Mouse (Mus musculus): ENCODE results near the gene Nfib. TPM values are rescaled to one million over a fixed set of nuclear protein-coding genes. Genes with fewer than 3 reads are reported as not detected.

Gene Nfib
- total and polyA plus RNA-seq, 3 experiments = 0.16 TPM; not detected in 2

DNA sequence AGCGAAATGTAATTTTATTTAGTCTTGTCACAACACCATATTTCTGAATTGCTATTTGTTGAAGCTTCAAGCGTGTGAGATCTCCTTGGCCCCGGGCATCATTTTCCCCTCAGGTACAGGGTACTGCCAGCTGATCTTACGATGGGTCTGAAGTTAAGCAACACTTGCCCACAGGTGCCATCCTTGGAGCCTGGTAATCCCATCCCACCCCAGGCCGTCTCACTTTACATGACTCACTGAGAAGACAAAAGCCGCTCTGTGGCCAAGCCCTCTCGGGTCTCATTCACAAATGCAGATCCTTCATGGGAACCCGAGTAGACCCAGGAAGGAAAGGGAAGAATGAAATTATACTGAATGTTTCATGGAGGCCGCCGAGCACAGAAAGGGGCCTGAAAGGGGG lies 18.5 kb upstream of the Nfib start:
- Histone ChIP-seq H3K36me3 (replicated peaks) (no peaks in the 10 kb centered on the region), H3K4me1 (ENCODE audit: insufficient read depth, low read depth, low read length) (no peaks in the 10 kb centered on the region), H3K9me3 (replicated peaks) (peaks cover 13% of the 10 kb centered on the region), H3K27me3 (ENCODE audit: insufficient read depth, low read length) (no peaks in the 10 kb centered on the region), H3K4me3 (ENCODE audit: low read depth, low read length) (no peak overlapping the region)
- DNase-seq (ENCODE audit: low spot score) = no peak
- TF ChIP-seq POLR2AphosphoS5 (IDR thresholded peaks at IDR 0.05; ENCODE audit: insufficient replicate concordance, low read depth, low read length) (no peak), TAL1 (conservative IDR thresholded peaks at IDR 0.05; ENCODE audit: low read depth, low read length) (no peak), GATA1 (IDR thresholded peaks at IDR 0.05; ENCODE audit: borderline replicate concordance, low read length) (no peak), CTCF (IDR thresholded peaks at IDR 0.05; ENCODE audit: low read depth, low read length) (no peak), GATA2 (IDR thresholded peaks at IDR 0.05; ENCODE audit: borderline replicate concordance, low read depth, low read length) (no peak)
- ATAC-seq (ENCODE audit: extremely low read depth, insufficient number of reproducible peaks, low FRiP score, poor library complexity, severe bottlenecking) = no peak

DNA sequence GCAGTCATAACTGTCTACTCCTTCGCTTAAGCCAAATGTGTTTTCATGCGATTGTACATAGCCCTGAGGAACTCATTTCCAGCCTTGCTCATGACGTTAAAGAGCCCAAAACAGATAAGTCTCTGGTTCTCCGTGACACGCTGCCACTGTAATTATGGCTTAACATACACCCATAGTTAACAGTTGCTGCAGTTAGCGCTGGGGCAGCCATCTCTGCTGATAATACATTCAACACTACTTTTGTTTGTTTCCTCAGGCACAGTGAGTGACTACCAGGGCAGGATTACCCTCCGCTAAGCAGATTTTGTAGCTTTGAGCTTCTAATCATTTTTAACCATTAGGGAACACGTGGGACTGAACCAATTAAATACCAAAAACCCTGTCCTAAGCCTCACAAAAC lies 17.5 kb upstream of the Nfib start:
- TF ChIP-seq POLR2AphosphoS5 (IDR thresholded peaks at IDR 0.05; ENCODE audit: insufficient replicate concordance, low read depth, low read length) (no peak), TAL1 (conservative IDR thresholded peaks at IDR 0.05; ENCODE audit: low read depth, low read length) (no peak), CTCF (IDR thresholded peaks at IDR 0.05; ENCODE audit: low read depth, low read length) (no peak), GATA2 (IDR thresholded peaks at IDR 0.05; ENCODE audit: borderline replicate concordance, low read depth, low read length) (no peak), GATA1 (IDR thresholded peaks at IDR 0.05; ENCODE audit: borderline replicate concordance, low read length) (no peak)
- ATAC-seq (ENCODE audit: extremely low read depth, insufficient number of reproducible peaks, low FRiP score, poor library complexity, severe bottlenecking) (no peak), DNase-seq (ENCODE audit: low spot score) (no peak)
- H3K27me3 ChIP-seq (ENCODE audit: insufficient read depth, low read length) = no peaks in the 10 kb centered on the region
- H3K4me3 ChIP-seq (ENCODE audit: low read depth, low read length) = no peak overlapping the region
- H3K9me3 ChIP-seq (replicated peaks) = peaks cover 13% of the 10 kb centered on the region
- no peaks in the 10 kb centered on the region for H3K4me1 ChIP-seq (ENCODE audit: insufficient read depth, low read depth, low read length)
- no peaks in the 10 kb centered on the region for H3K36me3 ChIP-seq (replicated peaks)

DNA sequence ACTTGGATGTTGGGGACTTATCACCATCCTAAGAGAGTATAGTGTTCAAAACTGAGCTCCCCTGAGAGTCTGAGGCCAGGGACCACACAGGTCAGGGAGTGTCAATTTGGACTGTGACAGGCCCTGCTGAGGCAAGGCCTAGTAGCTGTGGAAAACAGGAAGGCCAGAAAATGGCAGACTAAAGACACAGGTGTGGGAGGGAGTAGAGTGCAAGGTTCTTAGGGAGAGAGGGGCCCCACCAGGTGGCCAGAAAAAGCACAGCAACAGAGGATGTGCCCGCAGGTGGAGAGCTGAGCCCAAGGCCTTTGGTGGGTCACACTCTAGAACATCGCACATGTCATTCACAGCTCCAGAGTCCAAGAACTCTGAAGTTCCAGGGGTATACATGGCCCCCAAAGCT lies 10.3 kb upstream of the Nfib start:
- Histone ChIP-seq H3K4me1 (ENCODE audit: insufficient read depth, low read depth, low read length) (no peaks in the 10 kb centered on the region), H3K9me3 (replicated peaks) (peaks cover 8% of the 10 kb centered on the region; the same call in 1 of the 2 replicates), H3K4me3 (ENCODE audit: low read depth, low read length) (no peak overlapping the region), H3K36me3 (replicated peaks) (no peaks in the 10 kb centered on the region), H3K27me3 (ENCODE audit: insufficient read depth, low read length) (no peaks in the 10 kb centered on the region)
- ATAC-seq (ENCODE audit: extremely low read depth, insufficient number of reproducible peaks, low FRiP score, poor library complexity, severe bottlenecking) (no peak; the same call in 1 of the 2 replicates), DNase-seq (ENCODE audit: low spot score) (no peak)
- TF ChIP-seq GATA2 (IDR thresholded peaks at IDR 0.05; ENCODE audit: borderline replicate concordance, low read depth, low read length) (no peak), POLR2AphosphoS5 (IDR thresholded peaks at IDR 0.05; ENCODE audit: insufficient replicate concordance, low read depth, low read length) (no peak), CTCF (IDR thresholded peaks at IDR 0.05; ENCODE audit: low read depth, low read length) (no peak), GATA1 (IDR thresholded peaks at IDR 0.05; ENCODE audit: borderline replicate concordance, low read length) (no peak), TAL1 (conservative IDR thresholded peaks at IDR 0.05; ENCODE audit: low read depth, low read length) (no peak)

DNA sequence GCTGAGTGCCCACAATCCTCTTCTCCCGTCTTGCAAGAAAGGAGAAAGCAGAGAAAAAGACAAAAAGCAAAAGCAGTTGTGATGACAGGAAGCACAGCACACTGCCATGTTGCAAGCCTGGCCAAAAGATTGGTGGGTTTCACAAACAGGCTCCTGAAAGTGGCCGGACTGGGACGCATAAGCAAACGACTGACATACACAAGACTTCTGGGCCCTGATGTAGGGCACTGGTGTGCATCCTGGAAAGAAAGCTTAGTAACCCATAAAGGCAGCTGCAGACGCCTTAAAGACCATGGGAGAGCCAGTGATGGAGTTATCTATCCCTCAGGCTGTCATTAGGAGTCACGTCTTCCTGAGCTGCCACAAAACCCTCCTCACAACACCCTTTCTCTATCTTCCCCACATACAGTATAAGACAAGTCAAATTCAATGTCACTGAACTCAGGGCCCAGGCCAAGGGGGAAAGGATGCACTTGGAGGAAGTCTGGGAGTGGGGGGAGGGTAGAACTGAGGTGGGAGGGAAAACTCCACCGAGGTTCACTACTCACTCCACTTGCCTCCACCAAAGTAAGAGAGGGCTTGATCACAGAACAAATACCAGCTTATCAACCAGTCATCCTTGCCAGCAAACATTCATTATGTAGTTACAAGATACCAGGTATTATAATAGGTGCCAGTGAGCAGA lies 6.2 kb upstream of the Nfib start:
- no peaks in the 10 kb centered on the region for H3K4me1 ChIP-seq (ENCODE audit: insufficient read depth, low read depth, low read length)
- ATAC-seq (ENCODE audit: extremely low read depth, insufficient number of reproducible peaks, low FRiP score, poor library complexity, severe bottlenecking) (no peak), DNase-seq (ENCODE audit: low spot score) (no peak)
- TF ChIP-seq CTCF (IDR thresholded peaks at IDR 0.05; ENCODE audit: low read depth, low read length) = no peak
- TF ChIP-seq POLR2AphosphoS5 (IDR thresholded peaks at IDR 0.05; ENCODE audit: insufficient replicate concordance, low read depth, low read length) = no peak
- no peak for TF ChIP-seq GATA1 (IDR thresholded peaks at IDR 0.05; ENCODE audit: borderline replicate concordance, low read length)
- no peak for TF ChIP-seq TAL1 (conservative IDR thresholded peaks at IDR 0.05; ENCODE audit: low read depth, low read length)
- no peak for TF ChIP-seq GATA2 (IDR thresholded peaks at IDR 0.05; ENCODE audit: borderline replicate concordance, low read depth, low read length)
- no peak overlapping the region for H3K4me3 ChIP-seq (ENCODE audit: low read depth, low read length)
- H3K27me3 ChIP-seq (ENCODE audit: insufficient read depth, low read length) = no peaks in the 10 kb centered on the region
- no peaks in the 10 kb centered on the region for H3K36me3 ChIP-seq (replicated peaks)
- peaks cover 31% of the 10 kb centered on the region for H3K9me3 ChIP-seq (replicated peaks)

DNA sequence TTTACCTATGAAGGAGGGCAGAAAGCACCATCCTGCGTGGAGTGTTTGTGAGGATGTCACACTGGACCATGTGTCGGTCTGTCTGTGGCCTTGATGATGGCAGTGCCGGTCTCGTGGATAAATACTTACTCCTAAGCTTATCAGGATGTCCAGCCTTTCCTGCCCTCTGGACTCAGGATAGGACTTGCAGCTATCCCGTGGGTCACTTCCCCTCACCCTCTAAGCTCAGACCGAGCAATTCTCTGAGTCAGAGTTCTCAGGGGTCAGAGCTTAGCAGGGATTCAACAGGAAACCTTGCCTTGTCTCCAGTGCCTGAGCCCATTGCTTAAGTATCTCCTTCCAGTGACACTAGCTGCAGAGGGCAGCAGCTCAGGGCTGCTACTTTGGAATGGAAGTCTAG lies 4.1 kb upstream of the Nfib start:
- Histone ChIP-seq H3K9me3 (replicated peaks) (peaks cover 40% of the 10 kb centered on the region), H3K36me3 (replicated peaks) (no peaks in the 10 kb centered on the region), H3K27me3 (ENCODE audit: insufficient read depth, low read length) (no peaks in the 10 kb centered on the region), H3K4me3 (ENCODE audit: low read depth, low read length) (no peak overlapping the region), H3K4me1 (ENCODE audit: insufficient read depth, low read depth, low read length) (no peaks in the 10 kb centered on the region)
- DNase-seq (ENCODE audit: low spot score) (no peak), ATAC-seq (ENCODE audit: extremely low read depth, insufficient number of reproducible peaks, low FRiP score, poor library complexity, severe bottlenecking) (no peak)
- TF ChIP-seq TAL1 (conservative IDR thresholded peaks at IDR 0.05; ENCODE audit: low read depth, low read length) = no peak
- TF ChIP-seq CTCF (IDR thresholded peaks at IDR 0.05; ENCODE audit: low read depth, low read length) = no peak
- TF ChIP-seq POLR2AphosphoS5 (IDR thresholded peaks at IDR 0.05; ENCODE audit: insufficient replicate concordance, low read depth, low read length) = no peak
- no peak for TF ChIP-seq GATA1 (IDR thresholded peaks at IDR 0.05; ENCODE audit: borderline replicate concordance, low read length)
- TF ChIP-seq GATA2 (IDR thresholded peaks at IDR 0.05; ENCODE audit: borderline replicate concordance, low read depth, low read length) = no peak

- no peak for ATAC-seq (ENCODE audit: extremely low read depth, insufficient number of reproducible peaks, low FRiP score, poor library complexity, severe bottlenecking)
Observed at GRCm38 (mm10) chr4:82706012-82706411, 462 bp upstream of the Nfib start.

More at GRCm38 (mm10) chr4:82706012-82706411, 462 bp upstream of the Nfib start:
- DNase-seq (ENCODE audit: low spot score) = no peak
- no peaks in the 10 kb centered on the region for H3K27me3 ChIP-seq (ENCODE audit: insufficient read depth, low read length)
- H3K36me3 ChIP-seq (replicated peaks) = no peaks in the 10 kb centered on the region
- H3K4me1 ChIP-seq (ENCODE audit: insufficient read depth, low read depth, low read length) = no peaks in the 10 kb centered on the region
- H3K9me3 ChIP-seq (replicated peaks) = peaks cover 35% of the 10 kb centered on the region
- H3K4me3 ChIP-seq (ENCODE audit: low read depth, low read length) = no peak overlapping the region
- TF ChIP-seq TAL1 (conservative IDR thresholded peaks at IDR 0.05; ENCODE audit: low read depth, low read length) (no peak), GATA1 (IDR thresholded peaks at IDR 0.05; ENCODE audit: borderline replicate concordance, low read length) (no peak), POLR2AphosphoS5 (IDR thresholded peaks at IDR 0.05; ENCODE audit: insufficient replicate concordance, low read depth, low read length) (no peak), CTCF (IDR thresholded peaks at IDR 0.05; ENCODE audit: low read depth, low read length) (no peak)

Measured in G1E (cell line).